8 mouse cellular contexts compared by ENCODE assay signal in genomic region chr10:84019381-84019780, GRCm38 (mm10).
DNase-seq lines count a peak whose midpoint lies in the region; ATAC-seq and TF ChIP-seq lines count a peak whose summit lies in the region.

No protein-coding gene starts in this region.

- no peak for ATAC-seq in liver, postnatal 0 days

- no peak overlapping the region for H3K4me2 ChIP-seq in liver, postnatal 0 days (ENCODE audit: low read depth, low read length)

- peak; percentile 13 to 52 for DNase-seq in spleen, adult 18-20 months
- DNase-seq in spleen, adult 12 weeks (ENCODE audit: low spot score): no peak
- DNase-seq in cerebellum, postnatal 10 days: peak; percentile 87 to 91
- DNase-seq in gastrocnemius, postnatal 10 days: peak; percentile 63
- DNase-seq in layer of hippocampus, adult 11-12 months (ENCODE audit: low spot score): peak; percentile 82
- peak; percentile 58 for DNase-seq in liver, postnatal 0 days
- DNase-seq in right cerebral cortex, adult 18-20 months: peak; percentile 58
- peak; percentile 28 for DNase-seq in yolk sac, embryonic 10.5 days (ENCODE audit: low spot score)

- no peaks in the 10 kb centered on the region for H3K4me1 ChIP-seq in liver, postnatal 0 days (ENCODE audit: insufficient read depth)

- H3K27me3 ChIP-seq in liver, postnatal 0 days (ENCODE audit: insufficient read depth, low read length): no peaks in the 10 kb centered on the region

- no peaks in the 10 kb centered on the region for H3K36me3 ChIP-seq in liver, postnatal 0 days (replicated peaks; ENCODE audit: insufficient read depth, low read length)

- H3K27ac ChIP-seq in liver, postnatal 0 days (ENCODE audit: low read depth): no peak overlapping the region

- peak; percentile 78 for TF ChIP-seq CTCF in liver, postnatal 0 days (IDR thresholded peaks at IDR 0.05; ENCODE audit: low read depth)

- no peak overlapping the region for H3K4me3 ChIP-seq in liver, postnatal 0 days (ENCODE audit: low read depth, low read length)

- no peak for TF ChIP-seq EP300 in liver, postnatal 0 days (IDR thresholded peaks at IDR 0.05; ENCODE audit: low read depth)

- H3K9ac ChIP-seq in liver, postnatal 0 days (replicated peaks): no peak overlapping the region

- H3K9me3 ChIP-seq in liver, postnatal 0 days (ENCODE audit: low read length): no peaks in the 10 kb centered on the region

- 16% methylated on average over 9 of the region's 9 CpGs for WGBS in liver, postnatal 0 days (ENCODE audit: insufficient replicate concordance)
